Mouse (Mus musculus): ENCODE measurements around the gene Als2cr12. TPM values are rescaled to one million over a fixed set of nuclear protein-coding genes. Genes with fewer than 3 reads are reported as not detected.
"Not testable (repeated sequence)": the region's sequence is repeated elsewhere in the genome, so short reads cannot be mapped to it uniquely, and the experiment has no call there.

Als2cr12 gene
- total RNA-seq, 1 experiment from 2014 or later = not detected

DNA sequence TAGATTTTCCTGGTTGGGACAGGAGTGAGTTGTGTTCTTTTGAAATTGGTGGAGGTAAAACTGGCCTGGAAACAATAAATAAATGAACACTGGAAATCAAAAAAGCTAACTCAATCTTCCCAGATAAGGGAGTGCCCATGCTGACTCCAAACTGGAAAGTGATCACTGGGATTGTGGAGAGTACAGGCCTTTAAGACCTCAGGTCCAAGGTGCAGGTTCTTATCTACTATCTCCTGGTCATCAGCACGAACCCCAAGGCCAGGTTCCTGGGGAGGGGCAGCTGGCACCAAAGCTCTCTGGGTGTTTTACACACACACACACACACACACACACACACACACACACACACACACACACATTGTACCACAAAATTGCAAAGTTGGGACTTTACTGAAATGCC lies 4.1 kb downstream of the Als2cr12 start:
- ATAC-seq (replicated peaks; ENCODE audit: low read depth, poor library complexity, severe bottlenecking) = not testable (repeated sequence)

DNA sequence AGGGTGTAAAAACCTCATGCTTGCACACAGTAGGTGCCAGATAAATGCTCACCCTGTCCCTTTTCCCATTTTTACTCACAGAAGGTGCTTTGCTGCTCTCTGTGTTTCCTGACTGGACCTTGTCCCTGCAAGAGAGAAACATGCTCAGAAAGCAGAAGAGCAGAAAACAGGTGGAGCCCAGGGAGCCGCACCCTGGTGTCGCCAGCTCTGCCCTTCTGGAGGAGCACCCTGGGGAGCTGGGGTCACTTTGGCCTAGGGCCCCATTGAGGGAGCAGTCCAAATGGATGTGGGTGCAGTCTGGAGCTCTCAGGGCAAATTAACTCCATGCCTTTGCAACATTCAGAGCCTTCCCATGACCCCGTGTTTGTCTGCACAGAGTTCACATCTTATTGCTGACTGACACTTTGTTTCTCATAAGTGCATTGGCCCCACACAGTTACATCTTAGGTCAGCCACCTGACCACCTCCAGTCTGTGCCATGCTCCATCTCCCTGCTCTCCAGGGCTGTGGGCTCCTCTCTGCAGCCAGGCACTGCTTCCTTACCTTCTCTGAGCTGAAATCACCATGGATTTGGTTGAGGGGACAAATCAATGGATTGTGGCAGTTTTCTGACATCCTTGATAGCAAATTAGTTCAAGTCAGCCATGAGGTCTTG lies 4.8 kb downstream of the Als2cr12 start:
- ATAC-seq (replicated peaks; ENCODE audit: low read depth, poor library complexity, severe bottlenecking) = not testable (repeated sequence)

DNA sequence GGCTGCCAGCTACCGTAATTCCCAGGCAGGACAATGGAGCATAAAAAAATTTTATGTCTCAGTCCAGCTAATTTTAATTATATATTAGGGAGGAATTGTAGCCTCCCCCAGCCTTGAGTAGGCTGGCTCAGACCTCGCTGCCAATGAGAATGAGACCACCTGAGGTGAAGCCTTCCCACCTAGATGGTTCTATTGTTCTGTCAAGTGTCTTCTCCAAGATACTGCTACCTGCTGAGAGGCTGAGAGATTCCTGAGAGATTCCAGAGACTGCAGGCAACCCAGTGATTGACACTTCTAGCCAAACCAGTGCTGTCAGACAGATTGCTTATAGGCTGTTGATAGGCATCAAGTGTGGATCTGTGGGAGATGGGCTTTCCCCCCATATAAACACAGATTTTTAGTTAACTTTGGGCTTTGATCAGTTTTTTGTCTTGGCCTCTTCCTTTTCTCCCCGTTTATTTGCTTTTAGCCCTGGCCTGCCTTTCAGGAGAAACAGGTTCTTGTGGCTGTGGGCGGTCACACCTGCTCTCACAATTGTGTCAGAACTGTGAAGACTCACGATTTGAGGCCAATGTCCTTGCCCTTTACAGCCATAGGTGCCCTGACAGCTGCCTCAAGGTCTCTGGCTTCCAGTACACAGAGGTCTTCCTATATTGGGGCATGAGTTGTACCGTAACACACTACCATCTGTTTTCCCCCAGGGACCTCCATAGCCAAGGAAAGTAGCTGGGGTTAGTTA lies 5.6 kb downstream of the Als2cr12 start:
- no peak for ATAC-seq (replicated peaks; ENCODE audit: low read depth, poor library complexity, severe bottlenecking)

DNA sequence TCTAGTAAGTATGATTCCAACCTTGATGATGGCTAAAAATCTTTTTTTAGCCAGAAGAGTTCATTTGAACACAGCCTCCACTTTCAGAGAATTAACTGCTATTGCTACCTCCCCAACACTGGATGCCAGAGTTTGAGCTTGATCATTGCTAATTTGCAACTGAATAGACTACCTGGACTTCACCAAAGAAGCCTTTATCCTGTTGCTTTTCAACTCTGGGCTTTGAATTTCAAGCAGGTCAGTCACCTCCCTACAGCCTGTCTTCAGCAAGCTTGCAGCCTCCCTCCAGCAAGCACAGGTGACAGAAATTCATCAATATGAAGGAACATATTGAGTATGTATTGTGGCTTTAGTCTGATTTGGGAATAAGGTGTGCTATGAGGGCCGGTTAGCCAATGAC lies 6.4 kb downstream of the Als2cr12 start:
- ATAC-seq (replicated peaks; ENCODE audit: low read depth, poor library complexity, severe bottlenecking) = no peak

DNA sequence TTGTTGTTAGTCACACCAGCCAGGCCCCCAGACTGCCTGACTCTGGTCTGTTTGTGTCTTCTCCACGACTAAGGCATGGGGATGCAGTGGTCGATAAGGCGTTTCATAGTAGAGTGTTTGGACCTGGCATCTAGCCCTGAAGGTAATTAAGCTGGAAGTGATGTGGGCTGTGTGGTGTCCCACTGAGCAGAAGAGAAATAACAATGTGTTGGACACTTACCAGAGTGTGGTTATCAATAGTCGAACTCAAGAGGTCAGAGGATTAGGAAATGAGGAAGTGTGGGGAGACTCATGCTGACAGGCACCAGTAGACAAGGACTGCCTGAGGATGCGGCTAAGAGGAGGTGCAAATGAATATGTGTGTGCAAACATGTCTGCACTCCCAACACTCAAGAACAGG lies 17.4 kb downstream of the Als2cr12 start:
- ATAC-seq (replicated peaks; ENCODE audit: low read depth, poor library complexity, severe bottlenecking) = peak; percentile 86

DNA sequence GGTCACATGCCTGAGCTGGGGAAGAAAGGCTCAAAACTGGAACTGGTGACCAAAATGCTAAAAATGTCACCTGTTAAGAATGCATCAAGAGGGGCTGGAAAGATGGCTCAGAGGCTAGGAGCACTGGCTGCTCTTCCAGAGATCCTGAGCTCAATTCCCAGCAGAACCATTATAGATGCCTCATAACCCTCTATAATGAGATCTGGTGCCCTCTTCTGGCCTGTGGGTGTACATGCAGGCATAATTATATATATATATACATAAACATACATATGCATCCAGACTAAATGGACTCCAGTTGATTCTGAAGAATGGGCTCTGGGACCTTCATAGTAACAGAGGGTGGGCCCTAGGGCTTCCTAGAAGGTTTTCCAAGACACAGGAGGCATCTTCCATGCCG lies 18.2 kb downstream of the Als2cr12 start:
- peak; percentile 47; the same call in 1 of the 2 replicates for ATAC-seq (replicated peaks; ENCODE audit: low read depth, poor library complexity, severe bottlenecking)

DNA sequence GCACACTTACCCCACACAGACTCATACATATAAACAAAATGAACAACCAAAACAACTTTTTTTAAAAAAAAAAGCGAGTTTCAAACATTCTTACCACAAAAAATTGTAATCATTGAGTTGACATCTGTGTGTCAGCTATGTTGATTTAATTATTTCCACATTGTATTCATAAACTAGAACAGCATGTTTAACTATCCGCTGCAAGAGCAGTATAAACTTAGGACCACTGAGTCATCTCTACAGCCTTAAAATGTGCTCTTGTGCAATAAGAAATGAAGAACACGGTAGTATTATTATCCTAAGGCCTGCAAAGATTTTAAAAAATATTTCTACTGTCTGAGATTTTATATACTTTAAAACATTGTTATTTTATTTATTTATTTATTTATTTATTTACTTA lies 20.8 kb downstream of the Als2cr12 start:
- no peak for ATAC-seq (replicated peaks; ENCODE audit: low read depth, poor library complexity, severe bottlenecking)

DNA sequence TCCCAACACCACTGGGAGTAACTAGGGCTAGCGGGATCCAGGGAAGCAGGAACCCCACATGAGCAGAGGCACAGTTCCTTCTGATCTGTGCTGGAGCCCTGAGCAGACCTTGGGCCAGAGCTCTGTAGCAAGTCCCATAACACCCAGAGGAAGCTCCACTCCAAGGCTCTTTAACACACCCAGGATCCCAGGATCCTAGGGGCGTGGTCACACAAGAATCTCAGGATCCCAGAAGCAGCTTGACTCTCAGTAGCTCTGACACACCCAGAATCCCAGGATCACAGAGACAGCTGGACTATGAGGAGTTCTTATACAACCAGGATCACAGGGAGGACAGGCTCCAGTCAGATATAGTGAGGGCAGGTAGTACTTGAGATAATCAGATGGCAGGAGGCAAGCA lies 23.7 kb downstream of the Als2cr12 start:
- no peak for ATAC-seq (replicated peaks; ENCODE audit: low read depth, poor library complexity, severe bottlenecking)

DNA sequence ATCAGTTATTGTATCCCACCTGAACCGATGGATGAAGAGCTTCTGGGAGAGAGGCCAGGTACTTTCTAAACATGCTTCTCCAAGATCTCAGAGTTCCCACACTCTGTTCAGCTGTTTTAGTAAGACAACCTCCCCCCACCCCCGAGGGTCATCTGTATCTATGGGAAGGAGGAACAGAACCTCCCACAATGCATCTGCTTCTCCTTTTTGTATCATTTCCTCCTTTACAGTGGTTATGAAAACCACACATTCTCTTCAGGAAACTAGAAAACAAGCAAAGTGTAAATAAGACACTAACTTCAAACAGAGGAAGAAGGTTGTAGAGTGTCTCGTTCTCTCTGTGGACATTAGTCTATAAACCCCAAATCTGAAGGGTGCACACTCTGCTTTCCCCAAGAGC lies 26.2 kb downstream of the Als2cr12 start:
- peak; percentile 99 for ATAC-seq (replicated peaks; ENCODE audit: low read depth, poor library complexity, severe bottlenecking)

DNA sequence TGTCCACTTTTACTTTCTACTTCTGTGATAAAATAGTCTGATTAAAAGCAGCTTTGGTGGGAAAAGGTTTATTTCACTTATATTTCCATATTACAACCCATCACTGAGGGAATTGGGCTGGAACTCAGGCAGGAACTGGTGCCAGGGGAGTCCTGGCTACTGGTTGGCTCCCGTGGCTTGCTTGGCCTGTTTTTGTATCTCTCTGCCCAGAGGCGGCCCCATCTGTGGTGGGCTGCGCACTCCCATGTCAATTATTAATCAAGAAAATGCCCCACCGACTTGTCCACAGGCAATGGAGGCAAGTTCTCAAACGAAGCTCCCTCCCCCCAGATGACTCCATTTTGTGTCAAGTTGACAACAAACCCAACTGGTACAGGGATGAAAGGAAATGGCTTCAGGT lies 27.6 kb downstream of the Als2cr12 start:
- ATAC-seq (replicated peaks; ENCODE audit: low read depth, poor library complexity, severe bottlenecking) = no peak

DNA sequence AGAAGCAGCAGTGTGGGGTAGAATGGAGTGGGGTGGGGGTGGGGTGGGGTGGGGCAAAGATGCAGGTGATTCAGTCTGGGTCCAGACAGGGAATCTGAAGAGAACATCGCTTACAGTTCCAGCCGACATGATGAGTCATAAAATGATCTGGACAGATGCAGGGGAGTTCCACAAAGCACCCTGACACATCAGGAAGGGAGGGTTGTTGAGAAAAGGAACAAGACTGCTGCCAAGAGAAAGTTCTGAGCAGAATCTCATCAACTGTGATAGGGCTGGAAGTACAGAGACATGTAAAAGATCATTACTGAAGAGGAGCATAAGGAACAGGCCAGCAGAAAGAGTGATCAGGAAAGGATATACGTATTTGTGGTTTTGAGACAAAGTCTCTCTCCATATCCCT lies 32.4 kb downstream of the Als2cr12 start:
- ATAC-seq (replicated peaks; ENCODE audit: low read depth, poor library complexity, severe bottlenecking) = not testable (repeated sequence)

DNA sequence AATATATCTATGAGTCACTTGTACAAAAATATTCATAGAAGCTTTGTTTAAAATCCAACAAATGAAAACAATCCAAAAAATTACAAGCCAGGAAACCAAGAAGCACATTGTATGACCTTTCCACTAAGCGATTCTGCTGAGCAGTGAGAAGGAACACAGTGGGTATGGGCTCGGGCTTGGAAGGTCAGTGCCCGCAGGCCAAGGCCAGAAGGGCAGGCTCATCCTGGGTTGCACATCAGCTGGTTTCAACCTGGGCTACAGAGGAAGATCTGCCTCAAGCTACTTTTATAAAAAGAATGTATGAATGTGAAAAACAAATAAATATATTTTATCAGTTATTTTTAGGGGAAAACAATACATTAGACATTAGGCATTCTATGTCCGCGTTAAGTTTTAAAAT lies 33.1 kb downstream of the Als2cr12 start:
- ATAC-seq (replicated peaks; ENCODE audit: low read depth, poor library complexity, severe bottlenecking) = not testable (repeated sequence)

DNA sequence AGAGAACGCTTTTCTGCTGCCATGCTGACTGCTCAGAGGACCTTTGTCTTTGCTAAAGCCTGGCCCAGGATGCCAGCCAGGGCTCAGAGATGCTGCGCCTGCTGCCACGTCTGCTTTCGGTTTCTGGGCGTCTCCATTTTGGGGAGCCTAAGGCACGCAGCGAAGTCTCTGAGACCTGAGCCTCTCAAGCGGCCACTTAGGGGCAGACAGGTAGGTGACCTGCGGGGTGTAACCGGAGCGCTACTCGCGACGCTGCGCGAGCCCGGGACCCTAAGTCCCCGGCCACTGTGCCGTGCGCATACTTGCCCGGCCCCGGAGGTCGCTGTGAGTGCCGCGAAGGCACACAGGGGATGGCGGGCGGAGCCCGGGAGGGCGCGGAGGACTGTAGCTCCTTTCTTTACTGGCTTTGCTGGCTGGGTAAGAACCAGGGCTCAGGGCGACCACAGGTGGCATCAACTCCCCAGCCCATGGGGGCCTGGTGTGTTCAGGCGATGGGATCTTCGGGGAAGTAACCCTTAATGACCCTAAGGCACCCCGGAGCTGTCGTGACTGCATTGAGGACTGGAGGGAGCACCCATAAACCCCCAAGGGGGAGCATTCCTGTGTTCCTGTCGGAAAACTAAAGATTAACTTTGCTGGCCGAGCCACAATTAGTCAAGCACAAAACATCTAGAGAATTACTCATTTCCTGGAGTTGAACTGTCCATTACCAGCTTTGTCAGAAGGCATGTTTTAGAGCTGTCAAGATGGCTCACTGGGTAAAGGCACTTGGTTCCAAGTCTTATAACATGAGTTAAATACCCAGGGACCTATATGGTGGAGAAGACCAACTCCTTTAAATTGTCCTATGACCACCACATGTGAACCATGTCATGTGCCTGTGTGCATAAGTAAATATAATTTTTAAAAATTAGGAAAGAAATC lies 43.0 kb downstream of the Als2cr12 start:
- peak; percentile 84 for ATAC-seq (replicated peaks; ENCODE audit: low read depth, poor library complexity, severe bottlenecking)

DNA sequence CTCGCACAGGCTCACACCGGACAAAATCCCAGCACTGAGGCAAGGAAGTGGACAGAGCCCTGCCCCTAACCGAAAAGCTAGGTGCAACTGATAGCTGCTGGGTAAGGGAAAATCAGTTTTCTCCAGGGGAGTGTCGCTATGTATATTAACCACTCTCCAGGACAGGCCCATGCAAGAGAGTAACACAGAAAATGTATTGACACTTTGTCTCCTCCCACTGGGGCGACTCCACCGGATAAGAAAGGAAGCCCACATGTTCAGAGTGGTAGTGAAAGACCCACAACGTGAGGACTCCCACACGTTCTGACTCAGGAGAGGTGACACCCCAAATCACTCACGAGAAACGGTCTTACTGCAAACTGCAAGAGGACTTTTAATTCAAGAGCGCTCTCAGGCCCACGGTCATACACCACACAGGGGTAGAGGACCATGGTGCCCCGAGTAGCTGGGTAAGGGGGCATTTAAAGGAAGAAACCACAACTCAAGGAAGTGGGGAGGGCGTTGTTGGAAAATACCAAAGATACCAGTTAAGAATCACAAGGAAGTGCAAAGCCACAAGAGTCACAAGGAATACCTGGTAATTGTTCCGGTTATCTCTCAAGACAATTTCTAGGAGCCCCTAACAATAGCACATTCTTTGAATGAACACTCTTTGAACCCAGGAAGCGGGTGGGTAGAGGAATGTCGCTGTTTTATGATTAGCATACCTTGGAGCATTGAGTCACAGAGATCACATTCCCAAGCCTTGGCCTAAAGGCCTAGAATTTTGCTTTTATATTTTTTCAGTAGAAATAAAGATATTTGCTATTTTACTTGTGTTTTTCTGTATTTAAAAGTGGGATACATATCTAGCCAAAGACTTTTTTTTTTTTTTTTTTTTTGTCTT lies 44.0 kb downstream of the Als2cr12 start:
- ATAC-seq (replicated peaks; ENCODE audit: low read depth, poor library complexity, severe bottlenecking) = not testable (repeated sequence)

DNA sequence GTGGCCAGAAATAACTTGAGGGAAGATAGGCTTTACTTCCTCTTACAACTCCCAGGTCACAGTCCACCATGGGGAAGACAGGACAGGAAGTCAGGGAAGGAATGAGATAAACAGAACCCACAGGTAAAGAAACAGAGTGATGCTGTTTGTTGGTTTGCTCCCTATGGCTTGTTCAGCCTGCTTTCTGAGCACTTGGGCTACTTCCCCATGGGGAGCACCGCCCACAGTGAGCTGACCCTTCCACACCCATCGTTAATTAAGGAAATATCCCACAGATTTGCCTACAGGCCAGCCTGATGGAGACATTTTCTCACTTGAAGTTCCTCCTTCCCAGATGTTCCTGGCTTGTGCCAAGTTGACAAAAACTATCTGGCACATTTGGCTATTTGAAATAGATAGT lies 66.9 kb downstream of the Als2cr12 start:
- 0 out of 2 replicates have a peak, but pooled peaks have one; percentile 36 for ATAC-seq (replicated peaks; ENCODE audit: low read depth, poor library complexity, severe bottlenecking)

DNA sequence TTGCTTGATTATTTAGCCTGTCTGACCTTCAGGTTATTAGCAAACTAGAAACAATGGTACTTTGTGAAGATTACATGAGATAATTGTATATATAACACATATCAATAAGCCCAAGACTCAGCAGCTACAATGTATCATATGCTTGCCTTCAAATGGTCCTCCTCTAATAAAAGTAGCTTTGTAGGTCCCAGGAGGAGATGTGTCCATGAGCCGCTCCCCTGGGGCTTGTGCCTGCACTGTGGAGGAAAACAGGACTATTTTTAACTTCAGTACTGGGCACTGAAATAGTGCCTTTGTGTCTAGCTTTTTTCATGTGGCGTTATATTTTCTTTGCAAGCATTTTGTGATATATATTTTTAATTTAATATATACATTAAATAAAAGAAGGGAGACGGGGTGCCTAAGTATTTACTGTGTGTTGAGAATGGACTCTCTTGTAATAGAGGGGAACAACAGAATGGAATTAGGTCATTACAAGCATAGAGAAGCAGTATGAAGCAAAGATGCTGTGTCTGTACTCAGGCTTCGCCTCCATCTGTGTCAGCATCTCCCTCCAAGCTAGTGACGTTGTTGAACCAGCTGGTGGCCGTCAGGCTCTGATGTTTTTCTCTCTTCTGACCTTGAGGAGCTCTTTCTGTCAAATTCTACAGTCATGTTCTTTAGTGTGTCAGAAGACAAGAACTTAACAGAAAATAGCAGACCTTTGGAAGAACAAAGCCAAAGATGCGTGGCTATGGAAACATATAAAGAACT lies 73.6 kb downstream of the Als2cr12 start:
- no peak for ATAC-seq (replicated peaks; ENCODE audit: low read depth, poor library complexity, severe bottlenecking)

DNA sequence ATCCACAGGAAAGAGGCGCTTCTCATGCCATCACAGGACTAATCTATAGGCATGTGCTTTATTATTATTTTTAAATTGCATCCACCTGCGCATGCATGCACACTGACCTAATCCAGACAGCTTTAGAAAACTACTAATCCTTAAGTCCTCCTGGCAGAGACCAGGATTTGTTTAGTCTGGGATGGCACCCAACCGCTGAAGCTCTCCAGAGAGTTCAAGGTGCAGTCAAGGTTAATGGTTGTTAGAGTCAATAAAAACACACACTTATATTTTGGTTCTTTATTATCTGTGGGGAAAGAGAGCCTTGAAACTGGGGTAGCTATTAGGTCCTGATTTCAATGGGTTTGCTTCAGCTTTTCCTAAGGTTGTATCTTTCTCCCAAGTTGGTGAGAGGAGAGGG lies 74.5 kb downstream of the Als2cr12 start:
- ATAC-seq (replicated peaks; ENCODE audit: low read depth, poor library complexity, severe bottlenecking) = no peak

DNA sequence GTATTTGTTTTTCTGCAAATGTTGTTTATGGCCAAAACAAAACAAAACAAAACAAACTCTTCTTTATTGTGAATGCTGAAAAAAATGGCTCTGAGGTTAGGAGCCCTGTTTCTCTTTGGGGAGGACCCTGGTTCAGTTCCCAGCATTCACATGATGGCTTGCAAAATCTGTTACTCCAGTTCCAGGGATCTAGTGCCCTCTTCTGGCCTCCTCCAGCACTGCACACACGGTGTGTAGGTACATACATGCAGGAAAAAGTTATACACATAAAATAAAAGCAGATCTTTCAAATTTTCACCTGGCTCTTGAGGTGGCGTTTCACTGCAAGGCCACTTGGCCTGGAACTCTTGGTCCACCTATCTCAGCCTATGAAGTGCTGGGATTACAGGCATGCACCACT lies 77.0 kb downstream of the Als2cr12 start:
- no peak for ATAC-seq (replicated peaks; ENCODE audit: low read depth, poor library complexity, severe bottlenecking)
